Mouse (Mus musculus): ENCODE results near the gene Rftn1. TPM values are rescaled to one million over a fixed set of nuclear protein-coding genes. Genes with fewer than 3 reads are reported as not detected.

Gene Rftn1
- polyA plus RNA-seq, 1 experiment from 2014 or later: 12.8 TPM

DNA sequence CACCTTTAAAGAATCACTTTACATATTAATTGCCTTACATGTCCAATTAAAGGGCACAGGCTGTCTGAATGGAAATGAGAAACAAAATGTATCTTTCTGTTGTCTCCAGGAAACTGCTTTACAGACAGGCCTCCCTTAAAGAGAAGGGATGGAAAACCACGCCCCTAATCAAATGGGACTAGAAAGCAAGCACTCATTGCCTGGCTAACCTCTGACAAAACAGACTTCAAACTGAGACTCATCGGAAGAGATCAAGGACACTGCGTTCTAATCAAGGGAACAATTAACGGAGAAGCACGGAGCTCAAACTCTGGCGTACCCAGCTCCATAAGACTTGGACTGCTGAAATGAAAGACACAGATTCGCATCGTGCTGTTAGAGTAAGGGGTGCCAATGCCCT lies 200.9 kb downstream of the Rftn1 start:
- no peak overlapping the region for H3K4me3 ChIP-seq (replicated peaks; ENCODE audit: low read depth, low read length)
- ATAC-seq (ENCODE audit: low FRiP score, low TSS enrichment): no peak
- WGBS: 50% methylated on average over 8 of the region's 8 CpGs

GRCm38 (mm10) chr17:49987095-49987494 lies 203.4 kb downstream of the Rftn1 start:
- Histone ChIP-seq H3K4me2 (ENCODE audit: low read length) (no peak overlapping the region), H3K27me3 (ENCODE audit: control insufficient read depth, insufficient read depth, low read length) (no peaks in the 10 kb centered on the region), H3K9me3 (ENCODE audit: control insufficient read depth, low read length) (no peaks in the 10 kb centered on the region), H3K36me3 (ENCODE audit: control insufficient read depth, insufficient read depth, low read length) (no peaks in the 10 kb centered on the region), H3K4me3 (replicated peaks; ENCODE audit: low read depth, low read length) (no peak overlapping the region), H3K27ac (replicated peaks; ENCODE audit: low read depth, low read length) (no peak overlapping the region), H3K4me1 (ENCODE audit: control insufficient read depth, insufficient read depth, low read length) (no peaks in the 10 kb centered on the region), H3K9ac (replicated peaks; ENCODE audit: low read length) (no peak overlapping the region)
- 94% methylated on average over 6 of the region's 6 CpGs for WGBS
- no peak for DNase-seq
- no peak for ATAC-seq (ENCODE audit: low FRiP score, low TSS enrichment)

More for the DNA sequence above, 200.9 kb downstream of the Rftn1 start:
- no peaks in the 10 kb centered on the region for H3K36me3 ChIP-seq (ENCODE audit: control insufficient read depth, insufficient read depth, low read length)
- no peaks in the 10 kb centered on the region for H3K27me3 ChIP-seq (ENCODE audit: control insufficient read depth, insufficient read depth, low read length)
- H3K9me3 ChIP-seq (ENCODE audit: control insufficient read depth, low read length): no peaks in the 10 kb centered on the region
- H3K9ac ChIP-seq (replicated peaks; ENCODE audit: low read length): no peak overlapping the region
- no peak overlapping the region for H3K27ac ChIP-seq (replicated peaks; ENCODE audit: low read depth, low read length)
- no peak overlapping the region for H3K4me2 ChIP-seq (ENCODE audit: low read length)
- H3K4me1 ChIP-seq (ENCODE audit: control insufficient read depth, insufficient read depth, low read length): no peaks in the 10 kb centered on the region
- peak; percentile 10 for DNase-seq

GRCm38 (mm10) chr17:49983478-49983877 lies 207.0 kb downstream of the Rftn1 start:
- H3K27me3 ChIP-seq (ENCODE audit: control insufficient read depth, insufficient read depth, low read length): no peaks in the 10 kb centered on the region
- DNase-seq (no peak), ATAC-seq (ENCODE audit: low FRiP score, low TSS enrichment) (no peak)
- H3K4me2 ChIP-seq (ENCODE audit: low read length): no peak overlapping the region
- no peak overlapping the region for H3K4me3 ChIP-seq (replicated peaks; ENCODE audit: low read depth, low read length)
- WGBS: 89% methylated on average over 5 of the region's 5 CpGs
- H3K36me3 ChIP-seq (ENCODE audit: control insufficient read depth, insufficient read depth, low read length): no peaks in the 10 kb centered on the region
- H3K27ac ChIP-seq (replicated peaks; ENCODE audit: low read depth, low read length): no peak overlapping the region
- no peaks in the 10 kb centered on the region for H3K4me1 ChIP-seq (ENCODE audit: control insufficient read depth, insufficient read depth, low read length)
- H3K9me3 ChIP-seq (ENCODE audit: control insufficient read depth, low read length): 0 out of 2 replicates have a peak, but pooled peaks cover 5% of the 10 kb centered on the region
- no peak overlapping the region for H3K9ac ChIP-seq (replicated peaks; ENCODE audit: low read length)

DNA sequence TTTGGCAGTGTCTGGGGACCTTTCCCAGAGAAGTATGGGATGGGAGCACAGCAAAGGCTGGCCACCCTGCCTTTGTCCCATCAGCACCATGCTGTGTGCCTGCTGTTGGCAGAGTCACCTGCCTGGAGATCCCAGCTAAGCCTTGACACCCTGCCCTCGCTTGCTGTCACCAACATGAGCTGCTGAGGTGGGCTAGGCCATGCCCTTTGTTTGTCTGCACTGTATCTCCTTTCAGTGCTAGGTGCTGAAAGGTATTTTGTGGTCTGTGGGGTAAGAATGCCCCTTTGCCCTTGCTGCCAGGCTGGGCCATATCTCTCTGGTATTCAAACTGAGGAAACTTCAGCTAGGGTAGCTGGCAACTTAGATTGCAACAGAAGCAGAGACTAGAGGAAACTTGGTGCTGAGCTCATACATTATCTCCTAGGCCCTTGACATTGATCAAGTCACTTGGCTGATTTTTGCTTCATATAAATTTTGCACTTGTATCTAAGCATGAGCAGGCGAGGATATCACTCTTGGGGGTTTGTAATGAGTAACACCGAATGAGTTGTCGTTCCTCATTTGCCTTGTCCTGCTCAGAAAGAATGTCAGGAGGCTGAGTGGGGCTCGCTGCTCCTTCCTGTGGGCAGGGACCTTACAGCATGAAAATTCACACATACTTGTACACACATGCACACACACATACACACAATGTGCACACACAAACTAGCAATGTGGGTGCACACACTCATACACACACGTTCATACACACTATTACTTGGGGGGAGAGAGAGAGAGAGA lies 207.7 kb downstream of the Rftn1 start:
- Histone ChIP-seq H3K9me3 (ENCODE audit: control insufficient read depth, low read length) (0 out of 2 replicates have a peak, but pooled peaks cover 5% of the 10 kb centered on the region), H3K36me3 (ENCODE audit: control insufficient read depth, insufficient read depth, low read length) (no peaks in the 10 kb centered on the region), H3K4me3 (replicated peaks; ENCODE audit: low read depth, low read length) (no peak overlapping the region), H3K9ac (replicated peaks; ENCODE audit: low read length) (no peak overlapping the region), H3K4me1 (ENCODE audit: control insufficient read depth, insufficient read depth, low read length) (no peaks in the 10 kb centered on the region), H3K4me2 (ENCODE audit: low read length) (no peak overlapping the region), H3K27ac (replicated peaks; ENCODE audit: low read depth, low read length) (no peak overlapping the region), H3K27me3 (ENCODE audit: control insufficient read depth, insufficient read depth, low read length) (no peaks in the 10 kb centered on the region)
- 85% methylated on average over 6 of the region's 6 CpGs for WGBS
- ATAC-seq (ENCODE audit: low FRiP score, low TSS enrichment): no peak
- DNase-seq: no peak

- 0 out of 2 replicates have a peak, but pooled peaks cover 4% of the 10 kb centered on the region for H3K4me1 ChIP-seq (ENCODE audit: control insufficient read depth, insufficient read depth, low read length)
- H3K4me3 ChIP-seq (replicated peaks; ENCODE audit: low read depth, low read length): no peak overlapping the region
- DNase-seq (no peak), ATAC-seq (ENCODE audit: low FRiP score, low TSS enrichment) (no peak)
- H3K9ac ChIP-seq (replicated peaks; ENCODE audit: low read length): no peak overlapping the region
- H3K27ac ChIP-seq (replicated peaks; ENCODE audit: low read depth, low read length): no peak overlapping the region
- 0 out of 2 replicates have a peak, but pooled peaks cover 5% of the 10 kb centered on the region for H3K9me3 ChIP-seq (ENCODE audit: control insufficient read depth, low read length)
- no peaks in the 10 kb centered on the region for H3K27me3 ChIP-seq (ENCODE audit: control insufficient read depth, insufficient read depth, low read length)
- no peaks in the 10 kb centered on the region for H3K36me3 ChIP-seq (ENCODE audit: control insufficient read depth, insufficient read depth, low read length)
- no peak overlapping the region for H3K4me2 ChIP-seq (ENCODE audit: low read length)
- WGBS: 94% methylated on average over 4 of the region's 4 CpGs
These were observed 208.9 kb downstream of the Rftn1 start for GRCm38 (mm10) chr17:49981591-49981990.

DNA sequence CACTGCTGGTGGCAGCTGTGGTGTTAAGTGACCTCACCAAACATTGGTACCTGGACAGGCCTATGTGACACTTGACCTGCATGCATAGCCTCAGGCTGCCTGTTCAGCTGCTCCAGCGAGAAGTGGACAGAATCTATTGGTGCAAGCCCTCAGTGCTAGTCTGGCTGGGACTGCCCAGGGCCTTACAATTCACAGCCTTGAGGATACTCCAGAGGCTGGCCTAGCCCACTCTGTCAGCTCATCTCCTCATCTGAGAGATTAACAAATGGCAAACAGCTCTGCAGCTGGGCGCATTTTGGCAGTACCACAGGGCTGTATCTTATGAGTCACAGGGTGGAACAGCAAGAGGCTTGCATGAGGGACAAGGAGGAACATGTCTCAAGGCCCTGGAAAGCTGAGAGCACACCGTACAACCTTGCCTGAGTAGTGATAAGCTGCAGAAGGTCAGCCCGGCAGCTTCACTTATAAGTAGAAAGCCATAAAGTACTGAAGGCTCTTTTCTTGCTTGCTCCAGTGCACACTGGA lies 210.7 kb downstream of the Rftn1 start:
- Histone ChIP-seq H3K4me3 (replicated peaks; ENCODE audit: low read depth, low read length) (no peak overlapping the region), H3K4me1 (ENCODE audit: control insufficient read depth, insufficient read depth, low read length) (0 out of 2 replicates have a peak, but pooled peaks cover 4% of the 10 kb centered on the region), H3K36me3 (ENCODE audit: control insufficient read depth, insufficient read depth, low read length) (no peaks in the 10 kb centered on the region), H3K27me3 (ENCODE audit: control insufficient read depth, insufficient read depth, low read length) (no peaks in the 10 kb centered on the region), H3K9ac (replicated peaks; ENCODE audit: low read length) (no peak overlapping the region), H3K9me3 (ENCODE audit: control insufficient read depth, low read length) (0 out of 2 replicates have a peak, but pooled peaks cover 5% of the 10 kb centered on the region), H3K4me2 (ENCODE audit: low read length) (no peak overlapping the region), H3K27ac (replicated peaks; ENCODE audit: low read depth, low read length) (no peak overlapping the region)
- WGBS: 95% methylated on average over 4 of the region's 4 CpGs
- ATAC-seq (ENCODE audit: low FRiP score, low TSS enrichment): no peak
- no peak for DNase-seq

GRCm38 (mm10) chr17:49977424-49977790 lies 213.1 kb downstream of the Rftn1 start:
- Histone ChIP-seq H3K27me3 (ENCODE audit: control insufficient read depth, insufficient read depth, low read length) (no peaks in the 10 kb centered on the region), H3K27ac (replicated peaks; ENCODE audit: low read depth, low read length) (no peak overlapping the region), H3K4me2 (ENCODE audit: low read length) (no peak overlapping the region), H3K4me1 (ENCODE audit: control insufficient read depth, insufficient read depth, low read length) (0 out of 2 replicates have a peak, but pooled peaks cover 4% of the 10 kb centered on the region), H3K9ac (replicated peaks; ENCODE audit: low read length) (no peak overlapping the region), H3K36me3 (ENCODE audit: control insufficient read depth, insufficient read depth, low read length) (no peaks in the 10 kb centered on the region), H3K4me3 (replicated peaks; ENCODE audit: low read depth, low read length) (no peak overlapping the region), H3K9me3 (ENCODE audit: control insufficient read depth, low read length) (0 out of 2 replicates have a peak, but pooled peaks cover 5% of the 10 kb centered on the region)
- DNase-seq (peak; percentile 12), ATAC-seq (ENCODE audit: low FRiP score, low TSS enrichment) (no peak)
- WGBS: 75% methylated on average over 3 of the region's 3 CpGs

- Histone ChIP-seq H3K4me2 (ENCODE audit: low read length) (no peak overlapping the region), H3K4me1 (ENCODE audit: control insufficient read depth, insufficient read depth, low read length) (0 out of 2 replicates have a peak, but pooled peaks cover 4% of the 10 kb centered on the region), H3K4me3 (replicated peaks; ENCODE audit: low read depth, low read length) (no peak overlapping the region), H3K9me3 (ENCODE audit: control insufficient read depth, low read length) (0 out of 2 replicates have a peak, but pooled peaks cover 5% of the 10 kb centered on the region), H3K27me3 (ENCODE audit: control insufficient read depth, insufficient read depth, low read length) (no peaks in the 10 kb centered on the region), H3K9ac (replicated peaks; ENCODE audit: low read length) (no peak overlapping the region), H3K27ac (replicated peaks; ENCODE audit: low read depth, low read length) (0 out of 2 replicates have a peak overlapping the region, but pooled peaks have one; percentile 13), H3K36me3 (ENCODE audit: control insufficient read depth, insufficient read depth, low read length) (no peaks in the 10 kb centered on the region)
- DNase-seq (no peak), ATAC-seq (ENCODE audit: low FRiP score, low TSS enrichment) (no peak)
- 65% methylated on average over 4 of the region's 4 CpGs for WGBS
These were observed 213.6 kb downstream of the Rftn1 start for GRCm38 (mm10) chr17:49976678-49977423.
